12 mouse cellular contexts compared by ENCODE assay signal in genomic region chr7:113820213-113820612, GRCm38 (mm10). TPM values are rescaled to one million over a fixed set of nuclear protein-coding genes. Genes with fewer than 3 reads are reported as not detected.
DNase-seq lines count a peak whose midpoint lies in the region; ATAC-seq and TF ChIP-seq lines count a peak whose summit lies in the region.
"Had no signal": no experiment of that assay in that cellular context is flagged by ENCODE, and none has a peak within 500 bp of the region (broad histone marks: within the 10 kb centered on the region; RNA-seq: fewer than 3 reads in every experiment).

No protein-coding gene starts in this region.

- peak; percentile 59 for DNase-seq in cerebellum, adult 11-12 months
- DNase-seq in lung, embryonic 14.5 days: peak; percentile 48
- no peak for DNase-seq in lung, adult 2 months
- DNase-seq in heart, adult 8-10 months (ENCODE audit: low spot score): peak; percentile 13
- DNase-seq in lung, postnatal 36 days: peak; percentile 34
- DNase-seq in embryonic facial prominence, embryonic 10.5 days (ENCODE audit: low spot score): no peak
- no peak for DNase-seq in natural killer cell, adult 2 months (ENCODE audit: low spot score in 2 of 2)

- H3K9me3 ChIP-seq in lung, embryonic 14.5 days (ENCODE audit: low read depth, low read length): no peaks in the 10 kb centered on the region
- no peaks in the 10 kb centered on the region for H3K9me3 ChIP-seq in embryonic facial prominence, embryonic 10.5 days
- H3K9me3 ChIP-seq: embryonic facial prominence, embryonic 15.5 days; neural tube, embryonic 12.5 days had no signal

- no peak for ATAC-seq in cerebellum, adult (ENCODE audit: insufficient number of reproducible peaks, low FRiP score, low TSS enrichment)
- peak; percentile 58; the same call in 1 of the 2 replicates for ATAC-seq in lung, embryonic 14.5 days (ENCODE audit: insufficient read depth)

- no peaks in the 10 kb centered on the region for H3K27me3 ChIP-seq in lung, embryonic 14.5 days (ENCODE audit: insufficient read depth, low read length)
- H3K27me3 ChIP-seq in embryonic facial prominence, embryonic 10.5 days (replicated peaks; ENCODE audit: low read depth, poor library complexity, severe bottlenecking): peaks cover 21% of the 10 kb centered on the region
- H3K27me3 ChIP-seq: embryonic facial prominence, embryonic 15.5 days had no signal

- no peak overlapping the region for H3K9ac ChIP-seq in lung, embryonic 14.5 days
- H3K9ac ChIP-seq: embryonic facial prominence, embryonic 15.5 days; liver, embryonic 14.5 days; neural tube, embryonic 12.5 days had no signal

- no peak for TF ChIP-seq CTCF in lung, embryonic 14.5 days (IDR thresholded peaks at IDR 0.05; ENCODE audit: low read depth)
- no peak for TF ChIP-seq CTCF in lung, adult 2 months (IDR thresholded peaks at IDR 0.05; ENCODE audit: insufficient read depth, low read length)

- peaks cover 4% of the 10 kb centered on the region for H3K4me1 ChIP-seq in lung, embryonic 14.5 days (ENCODE audit: insufficient read depth)
- H3K4me1 ChIP-seq in lung, adult 2 months (ENCODE audit: control insufficient read depth, insufficient read depth, low read length): no peaks in the 10 kb centered on the region
- H3K4me1 ChIP-seq in embryonic facial prominence, embryonic 10.5 days: peaks cover 12% of the 10 kb centered on the region
- H3K4me1 ChIP-seq: neural tube, embryonic 12.5 days had no signal

- no peaks in the 10 kb centered on the region for H3K36me3 ChIP-seq in lung, embryonic 14.5 days (ENCODE audit: insufficient read depth)
- no peaks in the 10 kb centered on the region for H3K36me3 ChIP-seq in embryonic facial prominence, embryonic 10.5 days (replicated peaks)
- H3K36me3 ChIP-seq: embryonic facial prominence, embryonic 15.5 days; neural tube, embryonic 12.5 days had no signal

- TF ChIP-seq POLR2A in lung, adult 2 months (IDR thresholded peaks at IDR 0.05; ENCODE audit: borderline replicate concordance, extremely low read depth, low read depth, low read length): no peak

- H3K4me2 ChIP-seq in lung, embryonic 14.5 days: no peak overlapping the region
- H3K4me2 ChIP-seq: embryonic facial prominence, embryonic 15.5 days; neural tube, embryonic 12.5 days had no signal

- no peak overlapping the region for H3K4me3 ChIP-seq in lung, embryonic 14.5 days (ENCODE audit: low read depth, low read length)
- H3K4me3 ChIP-seq in lung, adult 2 months (replicated peaks; ENCODE audit: extremely low read depth, low read depth, low read length): no peak overlapping the region
- H3K4me3 ChIP-seq in embryonic facial prominence, embryonic 10.5 days: no peak overlapping the region
- H3K4me3 ChIP-seq: embryonic facial prominence, embryonic 15.5 days; neural tube, embryonic 12.5 days had no signal

- 51% methylated on average over 2 of the region's 2 CpGs for WGBS in lung, embryonic 14.5 days
- WGBS in lung, adult 2 months: 30% methylated on average over 2 of the region's 2 CpGs
- 88% methylated on average over 2 of the region's 2 CpGs for WGBS in embryonic facial prominence, embryonic 10.5 days

- H3K27ac ChIP-seq in lung, embryonic 14.5 days (ENCODE audit: low read depth): no peak overlapping the region
- H3K27ac ChIP-seq in embryonic facial prominence, embryonic 10.5 days (replicated peaks): no peak overlapping the region
- H3K27ac ChIP-seq: embryonic facial prominence, embryonic 15.5 days; liver, embryonic 14.5 days; neural tube, embryonic 12.5 days had no signal

RNA-seq across cellular contexts. Expression of gene Spon1, which starts 54.4 kb away (rescaled TPM):
- polyA plus RNA-seq in lung, embryonic 14.5 days (2014; fragmentation: Nextera tagmentation; extraction: Ambion mirVana): 2.5 and 5.5 TPM in 2 replicates
- polyA plus RNA-seq in lung, adult 2 months (2012; rRNA removed): 70.0 and 86.6 TPM in 2 replicates
- total RNA-seq in heart, adult 8-10 months (2022): 10 to 100 TPM in 3 of 4 experiments, 1 to 10 TPM in 1; 7.6 to 12.9 (median 11.5) TPM
- 22.3 and 22.8 TPM in 2 replicates for polyA plus RNA-seq in embryonic facial prominence, embryonic 10.5 days (2016; fragmentation: Nextera tagmentation; extraction: Ambion mirVana)
- total RNA-seq: hematopoietic stem cell, adult 5-6 weeks had no signal

Comparison
In these comparisons a context has a peak if more than half of its experiments do, and no peak if none do; other contexts are left out.
1. DNase-seq: peak in cerebellum, adult 11-12 months (single experiment), lung, embryonic 14.5 days (single experiment), heart, adult 8-10 months (single experiment) and lung, postnatal 36 days (single experiment); none in lung, adult 2 months (single experiment), embryonic facial prominence, embryonic 10.5 days (single experiment) and natural killer cell, adult 2 months (0 of 2).